Mouse (Mus musculus): Measurements from ENCODE around the gene Chd2.
"Not testable (repeated sequence)": the region's sequence is repeated elsewhere in the genome, so short reads cannot be mapped to it uniquely, and the experiment has no call there.

The Chd2 gene

GRCm38 (mm10) chr7:73540202-73541078 is 1.2 kb downstream of the Chd2 start:
- DNase-seq (ENCODE audit: low read depth, low spot score): peak; percentile 65

GRCm38 (mm10) chr7:73539116-73539682 is 2.4 kb downstream of the Chd2 start:
- peak; percentile 57 for DNase-seq (ENCODE audit: low read depth, low spot score)

- peak; percentile 44 for DNase-seq (ENCODE audit: low read depth, low spot score)
These were observed 3.1 kb downstream of the Chd2 start for GRCm38 (mm10) chr7:73538424-73539079.

- peak; percentile 100 for DNase-seq (ENCODE audit: low read depth, low spot score)
These were observed 3.8 kb downstream of the Chd2 start for GRCm38 (mm10) chr7:73537634-73538423.

- DNase-seq (ENCODE audit: low read depth, low spot score): no peak
These were observed 4.4 kb downstream of the Chd2 start for GRCm38 (mm10) chr7:73537228-73537627.

- no peak for DNase-seq (ENCODE audit: low read depth, low spot score)
These were observed 5.1 kb downstream of the Chd2 start for GRCm38 (mm10) chr7:73536579-73536978.

GRCm38 (mm10) chr7:73535861-73536200 is 5.8 kb downstream of the Chd2 start:
- DNase-seq (ENCODE audit: low read depth, low spot score): no peak

- DNase-seq (ENCODE audit: low read depth, low spot score): no peak
These were observed 6.4 kb downstream of the Chd2 start for GRCm38 (mm10) chr7:73534937-73535860.

GRCm38 (mm10) chr7:73533457-73533856 is 8.2 kb downstream of the Chd2 start:
- DNase-seq (ENCODE audit: low read depth, low spot score): no peak

GRCm38 (mm10) chr7:73532916-73533315 is 8.7 kb downstream of the Chd2 start:
- DNase-seq (ENCODE audit: low read depth, low spot score): no peak

GRCm38 (mm10) chr7:73532139-73532538 is 9.5 kb downstream of the Chd2 start:
- no peak for DNase-seq (ENCODE audit: low read depth, low spot score)

GRCm38 (mm10) chr7:73531506-73532093 is 10.0 kb downstream of the Chd2 start:
- DNase-seq (ENCODE audit: low read depth, low spot score): peak; percentile 59

- peak; percentile 83 for DNase-seq (ENCODE audit: low read depth, low spot score)
These were observed 10.8 kb downstream of the Chd2 start for GRCm38 (mm10) chr7:73530846-73531245.

GRCm38 (mm10) chr7:73530164-73530563 is 11.5 kb downstream of the Chd2 start:
- peak; percentile 42 for DNase-seq (ENCODE audit: low read depth, low spot score)

- DNase-seq (ENCODE audit: low read depth, low spot score): no peak
These were observed 12.4 kb downstream of the Chd2 start for GRCm38 (mm10) chr7:73529261-73529660.

GRCm38 (mm10) chr7:73528377-73528894 is 13.2 kb downstream of the Chd2 start:
- DNase-seq (ENCODE audit: low read depth, low spot score): not testable (repeated sequence)

- no peak for DNase-seq (ENCODE audit: low read depth, low spot score)
These were observed 14.4 kb downstream of the Chd2 start for GRCm38 (mm10) chr7:73527225-73527624.

GRCm38 (mm10) chr7:73524454-73524952 is 17.1 kb downstream of the Chd2 start:
- peak; percentile 89 for DNase-seq (ENCODE audit: low read depth, low spot score)

GRCm38 (mm10) chr7:73523608-73524259 is 17.9 kb downstream of the Chd2 start:
- no peak for DNase-seq (ENCODE audit: low read depth, low spot score)
